Mouse (Mus musculus) CH12.LX (cell line): ENCODE results near the gene Fcor. TPM values are rescaled to one million over a fixed set of nuclear protein-coding genes. Genes with fewer than 3 reads are reported as not detected.

Experiments
- DNase-seq: peaks from one replicate; pipeline ENCODE4 v3.0.0-alpha.2; 2013; ENCODE audit errors: extremely low read depth
- H3K27ac ChIP-seq: 2 replicates; pipeline ENCODE4 v1.5.1; 2012; ENCODE audit warnings: low read depth, mild to moderate bottlenecking, control low read depth, moderate library complexity; ENCODE audit not compliant: insufficient read depth
- H3K27me3 ChIP-seq: replicated peaks from 2 replicates; pipeline ENCODE3; 2012; ENCODE audit warnings: inconsistent platforms
- H3K36me3 ChIP-seq, 2 experiments: replicated peaks in 1 of 2; 2 replicates each; pipeline versions ENCODE3 to v1.6.1; 2012; ENCODE audit warnings: inconsistent platforms in 1 of 2, low read length in 1 of 2, mild to moderate bottlenecking in 1 of 2, mixed read lengths in 1 of 2, moderate library complexity in 1 of 2; ENCODE audit not compliant: control insufficient read depth in 1 of 2, insufficient read depth in 1 of 2
- H3K4me1 ChIP-seq, 2 experiments: 2 replicates each; pipeline ENCODE4 v1.6.1; 2012; ENCODE audit warnings: inconsistent platforms in 1 of 2, moderate library complexity in 1 of 2; ENCODE audit not compliant: insufficient read depth in 2 of 2, control insufficient read depth in 1 of 2
- H3K4me2 ChIP-seq: 2 replicates; pipeline ENCODE4 v1.6.1; 2012; ENCODE audit warnings: low read depth, mild to moderate bottlenecking, control low read depth; ENCODE audit not compliant: poor library complexity, insufficient read depth, severe bottlenecking
- H3K4me3 ChIP-seq, 3 experiments: fragments of 150-350 bp in 1 of 3; sonication (generic) in 1 of 3; replicated peaks in 1 of 3; 2 replicates each; pipeline versions ENCODE3 to v1.5.1; 2011 to 2012; ENCODE audit warnings: low read depth in 2 of 3, low read length in 2 of 3, mild to moderate bottlenecking in 2 of 3, moderate library complexity in 2 of 3, control low read depth in 1 of 3, improper control_type of control experiment in 1 of 3, inconsistent platforms in 1 of 3, mixed read lengths in 1 of 3; ENCODE audit not compliant: poor library complexity in 1 of 3
- H3K79me2 ChIP-seq: replicated peaks from 2 replicates; pipeline ENCODE4 v1.6.1; 2012; ENCODE audit warnings: mild to moderate bottlenecking, moderate library complexity; ENCODE audit not compliant: control insufficient read depth, poor library complexity, insufficient read depth, severe bottlenecking; ENCODE audit errors: extremely low read depth
- H3K9ac ChIP-seq: 2 replicates; pipeline ENCODE4 v1.6.1; 2012; ENCODE audit warnings: low read depth, mild to moderate bottlenecking, control low read depth, moderate library complexity; ENCODE audit not compliant: insufficient read depth
- H3K9me3 ChIP-seq: replicated peaks from 2 replicates; pipeline ENCODE3; 2012; ENCODE audit warnings: low read length, inconsistent platforms, mixed read lengths
- BHLHE40 ChIP-seq: IDR thresholded peaks from 2 replicates; pipeline ENCODE4 v1.6.1; 2011; ENCODE audit warnings: mild to moderate bottlenecking, low read depth, low read length, improper control_type of control experiment
- CHD2 ChIP-seq: IDR thresholded peaks from 2 replicates; pipeline ENCODE4 v1.6.1; 2011; ENCODE audit warnings: low read length, improper control_type of control experiment
- E2F4 ChIP-seq: IDR thresholded peaks from 2 replicates; pipeline ENCODE4 v1.6.1; 2011; ENCODE audit warnings: low read depth, low read length, improper control_type of control experiment; ENCODE audit not compliant: insufficient replicate concordance
- EP300 ChIP-seq: IDR thresholded peaks from 2 replicates; pipeline ENCODE4 v1.6.1; 2011; ENCODE audit warnings: low read length, improper control_type of control experiment
- ETS1 ChIP-seq: conservative IDR thresholded peaks from 2 replicates; pipeline ENCODE4 v1.6.1; 2012; ENCODE audit warnings: low read depth, mild to moderate bottlenecking, inconsistent platforms, low read length, improper control_type of control experiment, moderate library complexity
- IRF4 ChIP-seq: IDR thresholded peaks from 2 replicates; pipeline ENCODE4 v1.6.1; 2014; ENCODE audit warnings: low read depth, mild to moderate bottlenecking, inconsistent platforms, low read length, improper control_type of control experiment
- JUND ChIP-seq: conservative IDR thresholded peaks from 2 replicates; pipeline ENCODE4 v1.6.1; 2011; ENCODE audit warnings: low read depth, low read length, improper control_type of control experiment
- MAFK ChIP-seq: IDR thresholded peaks from 2 replicates; pipeline ENCODE4 v1.6.1; 2011; ENCODE audit warnings: low read length, improper control_type of control experiment; ENCODE audit not compliant: insufficient replicate concordance
- MXI1 ChIP-seq: IDR thresholded peaks from 2 replicates; pipeline ENCODE4 v1.6.1; 2011; ENCODE audit warnings: mild to moderate bottlenecking, low read depth, low read length, improper control_type of control experiment
- MYC ChIP-seq: IDR thresholded peaks from 2 replicates; pipeline ENCODE4 v1.6.1; 2011; ENCODE audit warnings: low read depth, mild to moderate bottlenecking, improper control_type of control experiment, low read length
- NRF1 ChIP-seq: IDR thresholded peaks from 2 replicates; pipeline ENCODE4 v1.6.1; 2014; ENCODE audit warnings: low read depth, mild to moderate bottlenecking, inconsistent platforms, low read length, improper control_type of control experiment, moderate library complexity
- POLR2A ChIP-seq: IDR thresholded peaks from 2 replicates; pipeline ENCODE4 v1.6.1; 2011; ENCODE audit warnings: low read depth, mild to moderate bottlenecking, improper control_type of control experiment, low read length
- POLR2AphosphoS2 ChIP-seq: IDR thresholded peaks from 2 replicates; pipeline ENCODE4 v1.6.1; 2011; ENCODE audit warnings: low read depth, low read length, improper control_type of control experiment
- RCOR1 ChIP-seq: conservative IDR thresholded peaks from 2 replicates; pipeline ENCODE4 v1.6.1; 2012; ENCODE audit warnings: low read depth, mild to moderate bottlenecking, inconsistent platforms, low read length, improper control_type of control experiment
- SMC3 ChIP-seq: IDR thresholded peaks from 2 replicates; pipeline ENCODE4 v1.6.1; 2011; ENCODE audit warnings: low read depth, low read length, improper control_type of control experiment
- TCF12 ChIP-seq: IDR thresholded peaks from 2 replicates; pipeline ENCODE4 v1.6.1; 2014; ENCODE audit warnings: low read depth, mild to moderate bottlenecking, inconsistent platforms, low read length, improper control_type of control experiment
- USF1 ChIP-seq: IDR thresholded peaks from 2 replicates; pipeline ENCODE4 v1.6.1; 2014; ENCODE audit warnings: low read depth, mild to moderate bottlenecking, inconsistent platforms, low read length, improper control_type of control experiment
- USF2 ChIP-seq: conservative IDR thresholded peaks from 2 replicates; pipeline ENCODE4 v1.6.1; 2011; ENCODE audit warnings: low read depth, low read length, improper control_type of control experiment
- ZKSCAN1 ChIP-seq: IDR thresholded peaks from 2 replicates; pipeline ENCODE4 v1.6.1; 2012; ENCODE audit warnings: low read depth, inconsistent platforms, low read length, improper control_type of control experiment, borderline replicate concordance
- ZMIZ1 ChIP-seq: IDR thresholded peaks from 2 replicates; pipeline ENCODE4 v1.6.1; 2012; ENCODE audit warnings: low read depth, mild to moderate bottlenecking, inconsistent platforms, low read length, improper control_type of control experiment
- ZNF384 ChIP-seq: IDR thresholded peaks from 2 replicates; pipeline ENCODE4 v1.6.1; 2012; ENCODE audit warnings: low read depth, low read length, improper control_type of control experiment, inconsistent platforms
- dilution Hi-C: fragments of 300-500 bp; cut with MboI; formaldehyde crosslinking; loops from 2 replicates; pipeline ENCODE4 v1.14.3; 2020; ENCODE audit warnings: low sequenced_read_pairs; ENCODE audit not compliant: extremely low pct_unique_long_range_greater_than_20kb, extremely low pct_ligation_motif_present
- in situ Hi-C: fragments of 300-500 bp; cut with MboI; formaldehyde crosslinking; loops from 3 replicates; pipeline ENCODE4 v1.14.3; 2019; ENCODE audit warnings: low sequenced_read_pairs, low pct_ligation_motif_present, low pct_unique_long_range_greater_than_20kb, mixed read lengths
- polyA plus RNA-seq: library from polyadenylated mRNA; unstranded; fragments of >175 nt; gene quantifications from 2 replicates; pipeline ENCODE4 v1.2.1, GENCODE M21; 2012; ENCODE audit warnings: low read depth; ENCODE audit not compliant: insufficient read length
- total RNA-seq, 2 experiments: library from RNA; depleted of rRNA; stranded (reverse); fragments of 300-350 nt in 1 of 2; fragments of >200 nt in 1 of 2; gene quantifications; 2 replicates each; pipeline ENCODE4 v1.2.3; 2012 to 2014

Gene Fcor
- total and polyA plus RNA-seq, 3 experiments: 0.63 TPM; not detected in 2

DNA sequence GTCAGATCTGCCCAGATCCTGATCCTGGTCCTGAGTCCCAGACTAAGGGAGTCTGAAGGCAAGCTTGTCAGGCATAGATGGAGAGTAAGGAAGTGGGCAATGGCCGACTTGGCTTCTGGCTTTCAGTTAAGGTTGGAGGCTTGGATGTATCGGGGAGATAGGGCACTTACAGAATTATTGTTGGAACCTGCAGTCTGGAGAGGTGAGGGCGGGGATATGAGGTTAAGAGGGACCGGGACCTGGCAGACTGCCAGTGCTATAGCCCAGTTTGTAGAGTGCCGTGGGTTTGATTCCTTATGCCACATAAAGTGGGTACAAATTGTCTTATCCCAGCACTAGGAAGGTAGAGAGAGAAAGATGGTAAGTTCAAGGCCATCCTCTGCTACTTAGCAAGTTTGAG lies 7.5 kb upstream of the Fcor start:
- peaks cover 21% of the 10 kb centered on the region; the same call in 1 of the 2 replicates for H3K79me2 ChIP-seq
- peaks cover 5 to 53% of the 10 kb centered on the region in 2 experiments for H3K4me1 ChIP-seq
- H3K9me3 ChIP-seq: no peaks in the 10 kb centered on the region
- in situ Hi-C loops (loop anchor here (10.0 kb wide), 2 partner anchors 215 to 325 kb away; partner anchors contain the start of genes A430078G23Rik and Pex11g), dilution Hi-C loops (no loop called here)
- H3K27me3 ChIP-seq: peaks cover 5% of the 10 kb centered on the region
- no peak overlapping the region for H3K4me2 ChIP-seq
- H3K9ac ChIP-seq: no peak overlapping the region
- no peak overlapping the region for H3K27ac ChIP-seq
- TF ChIP-seq ZKSCAN1 (no peak), CHD2 (no peak), BHLHE40 (no peak), MYC (no peak), POLR2A (no peak), NRF1 (no peak), MAFK (no peak), JUND (no peak), MXI1 (no peak), ETS1 (no peak), E2F4 (no peak), ZNF384 (no peak), USF1 (no peak), SMC3 (no peak), IRF4 (no peak), EP300 (no peak), RCOR1 (no peak), USF2 (no peak), TCF12 (no peak)
- DNase-seq: no peak
- peaks cover 21 to 60% of the 10 kb centered on the region in 2 experiments for H3K36me3 ChIP-seq
- no peak overlapping the region for H3K4me3 ChIP-seq

DNA sequence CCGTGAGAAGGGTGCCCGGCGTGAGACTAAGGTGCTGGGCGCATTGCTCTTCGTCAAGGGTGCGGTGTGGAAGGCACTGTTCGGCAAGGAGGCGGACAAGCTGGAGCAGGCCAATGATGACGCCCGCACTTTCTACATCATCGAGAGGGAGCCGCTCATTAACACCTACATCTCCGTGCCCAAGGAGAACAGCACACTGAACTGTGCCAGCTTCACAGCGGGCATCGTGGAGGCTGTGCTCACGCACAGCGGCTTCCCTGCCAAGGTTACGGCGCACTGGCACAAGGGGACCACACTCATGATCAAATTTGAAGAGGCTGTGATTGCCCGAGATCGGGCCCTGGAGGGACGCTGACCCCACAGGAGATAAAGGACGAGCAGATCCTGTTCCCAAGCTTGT lies 7.1 kb upstream of the Fcor start:
- DNase-seq: no peak
- dilution Hi-C loops (no loop called here), in situ Hi-C loops (loop anchor here (10.0 kb wide), 2 partner anchors 214 to 324 kb away; partner anchors contain the start of genes A430078G23Rik and Pex11g)
- H3K79me2 ChIP-seq: peaks cover 21% of the 10 kb centered on the region; the same call in 1 of the 2 replicates
- peaks cover 21 to 58% of the 10 kb centered on the region in 2 experiments for H3K36me3 ChIP-seq
- TF ChIP-seq RCOR1 (no peak), ETS1 (no peak), POLR2AphosphoS2 (no peak), USF2 (no peak), ZMIZ1 (no peak)
- TF ChIP-seq, all 38 proteins: peak for 0
- H3K4me3 ChIP-seq: no peak overlapping the region
- H3K27me3 ChIP-seq: peaks cover 8% of the 10 kb centered on the region
- H3K9ac ChIP-seq: no peak overlapping the region
- H3K4me1 ChIP-seq: peaks cover 2 to 49% of the 10 kb centered on the region in 2 experiments; a peak in 2 of 4 replicates
- H3K4me2 ChIP-seq: no peak overlapping the region
- H3K9me3 ChIP-seq: no peaks in the 10 kb centered on the region
- no peak overlapping the region for H3K27ac ChIP-seq
